In genomic region chr4:41274980-41275850, GRCm38 (mm10) we compare ENCODE assay signal across 8 mouse cellular contexts. TPM values are rescaled to one million over a fixed set of nuclear protein-coding genes. Genes with fewer than 3 reads are reported as not detected.
DNase-seq lines count a peak whose midpoint lies in the region; ATAC-seq lines count a peak whose summit lies in the region.

Gene Ubap2, minus strand, starts transcription at chr4:41275144.

- peak; percentile 94 for DNase-seq in Muller cell, postnatal 12 days (ENCODE audit: inconsistent ontology term)
- peak; percentile 98 for DNase-seq in cerebellum, adult 9-11 months
- peak; percentile 98 to 99 for DNase-seq in frontal cortex, adult 2 months (ENCODE audit: extremely low spot score in 1 of 2, low spot score in 1 of 2)
- peak; percentile 98 for DNase-seq in hindbrain, embryonic 11.5 days (ENCODE audit: low spot score)
- peak; percentile 96 for DNase-seq in layer of hippocampus, postnatal 10 days (ENCODE audit: low spot score in 2 of 2)
- DNase-seq in lung, postnatal 10 days: peak; percentile 98
- DNase-seq in ovary, postnatal 36 days (ENCODE audit: low spot score): peak; percentile 92
- peak; percentile 96 for DNase-seq in thymus, postnatal 25 days

- under 1% methylated on average over 60 of the region's 60 CpGs for WGBS in hindbrain, embryonic 11.5 days

- H3K9ac ChIP-seq in hindbrain, embryonic 11.5 days (ENCODE audit: low read depth, low read length): peak within 1 kb of the TSS; percentile 98

- no peaks in the 10 kb centered on the region for H3K9me3 ChIP-seq in hindbrain, embryonic 11.5 days (ENCODE audit: control insufficient read depth, low read length)

- ATAC-seq in hindbrain, embryonic 11.5 days (ENCODE audit: low FRiP score): peak; percentile 98

- H3K36me3 ChIP-seq in hindbrain, embryonic 11.5 days (ENCODE audit: control insufficient read depth, insufficient read depth, low read length): no peaks in the 10 kb centered on the region

- H3K4me3 ChIP-seq in hindbrain, embryonic 11.5 days (ENCODE audit: low read depth, low read length): peak within 1 kb of the TSS; percentile 92

- no peaks in the 10 kb centered on the region for H3K27me3 ChIP-seq in hindbrain, embryonic 11.5 days (ENCODE audit: control insufficient read depth, insufficient read depth, low read length)

- peak within 1 kb of the TSS; percentile 82 for H3K27ac ChIP-seq in hindbrain, embryonic 11.5 days (ENCODE audit: low read depth, low read length)

- peak within 1 kb of the TSS; percentile 87 for H3K4me2 ChIP-seq in hindbrain, embryonic 11.5 days (replicated peaks; ENCODE audit: low read depth, low read length)

- peaks cover 9% of the 10 kb centered on the region for H3K4me1 ChIP-seq in hindbrain, embryonic 11.5 days (replicated peaks; ENCODE audit: control insufficient read depth, insufficient read depth, low read length)

RNA-seq across cellular contexts. Expression of gene Ubap2, which starts in this region (rescaled TPM):
- 28.4 and 32.3 TPM in 2 replicates for polyA plus RNA-seq in frontal cortex, adult 2 months (2012; rRNA removed)
- 62.2 and 66.3 TPM in 2 replicates for polyA plus RNA-seq in hindbrain, embryonic 11.5 days (2014; fragmentation: Nextera tagmentation; extraction: Ambion mirVana)
- total RNA-seq in layer of hippocampus, postnatal 10 days (2021): 10 to 100 TPM; 46.7 to 57.3 TPM

Comparison
In these comparisons a context has a peak if more than half of its experiments do, and no peak if none do; other contexts are left out.
1. Peak in every context shown above with its lines: DNase-seq, ATAC-seq, H3K4me3 ChIP-seq and H3K27ac ChIP-seq.